Mouse (Mus musculus): ENCODE results near the gene Lrrc59.

The Lrrc59 gene

DNA sequence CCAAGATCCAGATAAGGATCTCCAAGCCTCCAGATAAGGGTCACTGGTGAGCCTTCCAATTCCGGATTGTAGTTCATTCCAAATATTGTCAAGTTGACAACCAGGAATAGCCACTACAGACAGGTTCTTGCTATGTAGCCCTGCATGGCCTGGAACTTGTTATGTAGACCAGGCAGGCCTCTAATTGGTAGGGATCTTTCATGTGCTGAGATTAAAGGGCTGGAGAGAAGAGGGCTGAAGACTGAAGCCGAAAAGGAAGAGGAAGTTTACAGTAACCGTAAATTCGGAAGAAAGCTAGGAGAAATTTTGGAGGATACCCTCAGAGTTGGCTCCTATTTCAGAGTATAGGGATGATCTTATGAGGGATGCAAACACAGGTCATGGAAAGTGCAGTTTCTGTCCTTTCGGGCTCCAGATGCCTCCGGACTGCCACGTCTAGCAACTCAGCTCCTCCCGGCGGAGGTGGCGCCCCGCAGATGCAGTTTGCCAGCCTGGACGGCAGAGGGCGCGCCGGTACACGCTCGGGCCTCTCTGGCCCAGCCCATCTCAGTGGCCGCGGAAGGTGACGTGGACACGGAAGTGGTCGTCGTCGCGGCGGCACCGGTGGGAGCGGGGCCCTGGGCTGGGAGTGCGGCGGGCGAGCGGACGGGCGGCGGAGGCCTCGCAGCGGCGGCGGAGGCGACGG, at the start of gene Lrrc59:
TSS of gene Lrrc59 (plus strand) at position 569 of the 685 bp plus-strand sequence.
- peak; percentile 96 to 98 for DNase-seq

GRCm38 (mm10) chr11:94580111-94580740, 49.3 kb upstream of the Lrrc59 start:
- DNase-seq: no peak

GRCm38 (mm10) chr11:94585091-94585490, 44.5 kb upstream of the Lrrc59 start:
- DNase-seq: no peak

DNA sequence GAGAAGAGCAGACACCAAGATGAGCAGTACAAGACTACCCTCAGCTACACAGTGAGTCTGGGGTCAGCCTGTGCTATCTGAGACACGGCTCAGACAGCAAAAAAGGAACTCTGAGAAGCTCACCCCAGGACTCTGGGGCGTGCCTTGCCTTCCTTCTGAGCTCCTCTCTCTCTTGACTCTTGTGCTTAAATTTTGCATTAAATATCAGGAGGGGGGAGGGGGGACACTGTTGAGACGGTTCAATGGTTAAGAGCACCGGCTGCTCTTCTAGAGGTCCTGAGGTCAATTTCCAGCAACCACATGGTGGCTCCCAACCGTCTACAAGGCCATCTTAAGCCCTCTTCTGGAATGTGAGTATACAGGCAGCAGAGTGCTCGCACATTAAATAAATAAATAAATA, 42.1 kb upstream of the Lrrc59 start:
- DNase-seq: no peak

DNA sequence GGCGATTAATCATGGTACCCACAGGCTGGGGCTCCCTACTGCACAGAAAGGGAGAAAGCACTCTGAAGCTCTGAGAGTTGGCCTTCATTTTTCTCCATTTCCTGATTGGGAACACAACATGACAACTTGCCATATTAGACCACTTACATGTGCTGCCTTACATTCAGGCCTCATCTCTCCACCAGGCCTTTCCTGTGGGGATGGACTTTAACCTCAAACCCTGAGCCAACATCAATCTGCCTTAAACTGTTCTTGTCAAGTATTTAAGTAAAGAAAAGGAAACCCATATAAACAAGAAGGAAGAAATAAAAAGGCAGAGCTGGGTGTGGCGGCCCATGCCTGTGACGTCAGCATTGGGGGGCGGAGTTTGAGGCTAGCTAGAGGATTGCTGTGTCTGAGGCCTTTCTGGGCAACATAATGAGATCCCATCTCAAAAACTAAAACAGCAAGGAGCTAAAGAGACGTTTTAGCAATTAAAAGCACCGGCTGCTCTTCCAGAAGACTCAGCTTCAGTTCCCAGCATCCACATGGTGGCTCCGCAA, 33.2 kb upstream of the Lrrc59 start:
- DNase-seq: peak; percentile 57 to 72

- DNase-seq: no peak
These were observed 32.2 kb upstream of the Lrrc59 start for GRCm38 (mm10) chr11:94597319-94597718.

- DNase-seq: no peak
These were observed 31.0 kb upstream of the Lrrc59 start for GRCm38 (mm10) chr11:94598437-94599120.

- no peak for DNase-seq
These were observed 29.1 kb upstream of the Lrrc59 start for GRCm38 (mm10) chr11:94600447-94600846.

DNA sequence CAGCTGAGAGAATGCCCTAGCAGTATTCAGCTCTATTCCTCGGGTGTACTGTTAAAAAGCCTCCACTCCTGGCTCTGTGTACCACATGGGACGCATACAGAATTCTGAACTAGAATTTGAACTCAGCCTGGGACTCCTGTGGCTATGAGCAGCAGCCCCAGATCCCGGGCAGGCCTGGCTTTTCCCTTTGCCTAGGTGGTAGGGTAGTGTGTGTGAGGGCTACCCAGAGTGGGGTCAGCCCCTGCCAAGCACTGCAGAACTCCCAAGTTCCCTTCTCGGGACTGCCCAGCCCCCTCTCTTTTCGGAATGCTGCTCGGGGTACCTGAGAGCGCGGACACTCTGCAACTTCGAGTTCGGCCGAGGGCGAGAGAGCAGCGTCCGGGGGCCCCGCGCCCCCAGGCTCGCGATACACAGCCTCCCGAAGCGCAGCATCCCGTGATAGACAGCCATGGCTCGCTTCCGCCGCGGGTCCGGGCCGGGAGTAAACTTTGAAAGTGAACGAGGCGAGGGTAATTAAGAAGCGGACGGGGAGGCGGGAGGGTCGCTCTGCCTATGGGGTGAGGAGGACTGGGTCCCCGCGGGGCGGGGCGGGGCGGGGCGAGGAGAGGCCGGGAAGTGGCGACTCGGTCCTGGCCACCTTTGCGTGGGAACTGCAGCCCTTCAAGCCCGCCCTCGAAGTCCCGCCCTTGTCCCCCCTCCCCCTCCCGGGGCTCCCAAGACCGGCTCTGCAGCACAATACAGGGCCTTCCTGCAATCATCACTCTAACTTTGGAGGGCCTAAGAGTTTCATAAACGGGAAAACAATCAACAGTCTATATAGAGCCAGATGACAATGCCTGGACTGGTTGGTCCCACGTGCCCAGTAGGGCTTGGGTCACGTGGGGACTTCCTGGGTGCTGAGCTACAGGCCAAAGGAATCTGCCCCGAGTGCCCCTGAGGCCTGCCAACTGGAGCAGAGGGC, 28.0 kb upstream of the Lrrc59 start, which contains the start of gene Acsf2:
TSS of gene Acsf2 (minus strand) at position 551 of the 961 bp plus-strand sequence.
- DNase-seq: peak; percentile 89 to 93

DNA sequence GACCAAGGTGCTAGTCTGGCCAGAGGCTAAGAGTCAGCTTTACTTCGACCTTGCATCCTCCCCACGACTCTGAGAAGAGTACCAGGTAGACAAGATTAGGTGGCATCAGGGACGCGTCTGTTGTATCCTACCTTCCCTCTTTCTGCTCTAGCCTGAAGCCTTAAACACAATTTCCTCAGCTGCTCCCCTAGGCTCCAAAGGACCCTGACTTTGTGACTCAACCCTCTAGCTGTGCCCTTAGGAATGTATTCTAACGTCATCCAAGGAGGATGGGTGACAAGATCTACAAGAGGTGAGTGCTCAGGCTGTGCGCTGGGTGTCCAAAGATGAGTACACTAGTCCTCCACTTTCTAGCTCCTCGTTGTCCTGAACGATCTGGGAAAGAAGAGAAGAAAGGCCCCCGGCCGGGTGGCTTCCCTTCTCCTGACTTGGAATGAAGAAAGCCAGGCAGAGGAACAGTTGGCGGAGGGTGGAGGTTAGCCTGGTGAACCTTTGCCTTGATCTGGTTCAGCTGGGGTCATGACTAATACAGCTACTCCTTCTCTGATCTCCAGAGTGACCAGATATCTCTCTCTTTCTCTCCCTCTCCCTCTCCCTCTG, 27.1 kb upstream of the Lrrc59 start:
- DNase-seq: no peak

GRCm38 (mm10) chr11:94610744-94611740, 18.5 kb upstream of the Lrrc59 start:
- DNase-seq: no peak

DNA sequence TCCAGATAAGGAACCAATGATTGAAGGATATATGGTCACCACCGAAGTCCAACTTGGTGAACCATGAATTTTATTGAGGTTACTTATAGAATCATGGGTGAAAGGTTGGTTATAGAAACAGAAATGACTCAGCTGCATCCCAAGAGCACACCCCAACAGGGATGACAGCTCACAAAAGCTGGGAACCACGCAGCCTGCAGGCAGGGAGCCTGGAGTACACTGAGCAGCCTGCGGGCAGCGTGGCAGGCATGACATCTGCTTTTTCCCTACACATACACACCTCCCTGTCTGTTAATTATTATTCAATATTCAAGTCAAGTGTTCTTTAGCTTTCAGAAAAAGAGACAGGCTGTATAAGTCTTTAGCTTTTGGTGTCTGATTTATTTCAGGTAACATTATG, 15.0 kb upstream of the Lrrc59 start:
- no peak for DNase-seq

DNA sequence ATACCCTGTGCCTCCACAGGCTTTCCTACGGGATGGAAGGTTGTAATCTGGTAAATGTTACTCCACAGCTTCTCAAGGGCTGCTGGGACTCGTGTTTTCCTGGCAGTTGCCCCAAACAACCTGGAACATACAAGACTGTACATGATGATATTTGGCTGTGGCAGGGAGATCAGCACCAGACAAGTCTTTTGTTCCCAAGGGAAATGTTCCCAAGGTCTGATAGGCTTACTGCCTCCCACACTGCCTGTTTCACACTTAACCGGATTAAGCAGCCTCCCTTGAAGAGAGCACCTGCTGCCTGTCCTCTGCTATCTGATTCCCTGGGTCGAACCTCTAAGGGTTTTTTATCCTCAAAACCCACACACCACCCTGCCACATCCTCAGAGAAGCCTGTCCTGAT, 14.1 kb upstream of the Lrrc59 start:
- no peak for DNase-seq

DNA sequence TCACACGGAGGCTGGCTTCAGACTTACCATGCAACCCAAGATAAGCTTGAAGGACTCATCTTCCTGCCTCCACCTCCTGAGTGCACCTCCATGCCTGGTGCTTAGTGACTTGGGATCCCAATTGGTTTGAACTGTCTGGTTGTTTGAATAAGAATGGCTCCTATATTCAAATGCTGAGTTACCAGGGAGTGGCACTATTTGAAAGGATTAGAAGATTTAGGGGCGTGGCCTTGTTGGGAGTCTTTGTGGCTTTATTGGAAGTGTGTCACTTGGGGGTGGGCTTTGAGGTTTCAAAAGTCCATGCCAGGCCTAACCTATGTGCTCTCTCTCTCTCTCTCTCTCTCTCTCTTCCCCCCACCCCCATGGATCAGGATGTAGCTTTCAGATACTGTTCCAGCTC, 11.9 kb upstream of the Lrrc59 start:
- DNase-seq: no peak

GRCm38 (mm10) chr11:94620766-94621457, 8.7 kb upstream of the Lrrc59 start:
- no peak for DNase-seq

DNA sequence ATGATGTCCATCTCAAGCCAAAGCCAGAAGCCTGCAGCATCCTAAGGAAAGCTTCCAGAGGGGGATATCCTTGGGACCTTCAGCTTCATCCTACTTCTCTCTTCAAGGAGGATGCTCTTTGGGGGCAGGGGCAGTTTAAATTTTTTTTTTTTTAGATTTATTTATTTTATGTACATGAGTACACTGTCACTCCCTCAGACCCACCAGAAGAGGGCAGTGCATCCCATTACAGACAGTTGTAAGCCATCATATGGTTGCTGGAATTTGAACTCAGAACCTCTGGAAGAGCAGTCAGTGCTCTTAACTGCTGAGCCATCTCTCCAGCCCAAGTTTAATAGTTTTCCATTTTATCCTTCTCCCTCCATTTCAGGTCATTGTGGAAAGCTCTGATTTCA, 8.1 kb upstream of the Lrrc59 start:
- DNase-seq: no peak

- no peak for DNase-seq
These were observed 7.4 kb upstream of the Lrrc59 start for GRCm38 (mm10) chr11:94622162-94622561.

DNA sequence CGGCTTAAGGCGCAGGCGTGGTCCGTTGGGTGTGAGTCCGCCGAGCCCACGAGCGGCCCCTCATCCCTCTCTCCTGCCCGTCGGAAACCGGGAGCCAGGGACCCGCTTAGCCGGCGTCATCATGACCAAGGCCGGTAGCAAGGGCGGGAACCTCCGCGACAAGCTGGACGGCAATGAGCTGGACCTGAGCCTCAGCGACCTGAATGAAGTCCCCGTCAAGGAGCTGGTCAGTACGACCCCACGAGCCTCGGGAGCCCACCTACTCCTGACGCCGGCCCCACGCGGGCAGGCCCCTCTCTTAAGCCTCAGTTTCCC, 274 bp downstream of the Lrrc59 start:
- DNase-seq: no peak

- DNase-seq: peak; percentile 47 to 50
These were observed 838 bp downstream of the Lrrc59 start for GRCm38 (mm10) chr11:94630199-94631011.

Measured in lung, postnatal 4 days (tissue).